Mouse (Mus musculus) kidney, adult 8-10 months (tissue): ENCODE results near the gene Aloxe3.

Source experiments
- DNase-seq, 2 experiments: peaks; one replicate each; pipeline ENCODE4 v3.0.0; 2022

Gene Aloxe3

DNA sequence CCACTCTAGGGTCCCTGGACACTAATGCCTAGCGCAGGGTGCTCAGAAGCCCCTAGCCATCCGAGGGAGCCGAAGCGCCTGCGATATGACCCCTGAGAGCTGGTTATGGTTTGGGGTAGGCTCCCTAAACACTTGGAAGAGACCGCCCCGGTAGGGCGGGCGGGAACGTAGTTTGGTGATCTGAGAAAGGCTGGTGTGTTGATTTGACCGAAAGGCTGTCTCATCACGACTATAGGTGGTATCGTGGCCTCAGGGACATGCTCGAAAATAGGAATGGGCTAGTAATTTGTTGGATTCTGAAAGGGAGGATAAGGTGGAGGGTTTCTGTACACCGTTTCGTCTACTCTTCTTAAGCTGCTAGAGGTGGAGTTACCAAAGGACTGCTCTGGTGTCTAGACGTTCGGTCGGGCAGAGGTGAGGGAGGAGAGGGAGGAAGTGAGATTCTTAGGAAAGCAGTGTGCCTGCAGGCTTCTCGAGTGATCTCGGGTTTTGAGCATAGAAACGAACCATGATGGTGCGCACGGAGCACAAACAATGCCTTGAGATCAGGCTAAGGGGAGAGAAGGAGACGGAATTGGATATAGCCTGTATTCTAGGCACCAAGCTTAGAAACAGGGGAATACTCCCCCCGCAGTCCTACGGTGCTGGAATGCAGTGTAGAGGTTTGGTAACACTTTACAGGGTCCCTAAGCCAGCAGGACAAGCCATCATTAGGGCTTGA lies 30.0 kb upstream of the Aloxe3 start:
- no peak for DNase-seq

DNA sequence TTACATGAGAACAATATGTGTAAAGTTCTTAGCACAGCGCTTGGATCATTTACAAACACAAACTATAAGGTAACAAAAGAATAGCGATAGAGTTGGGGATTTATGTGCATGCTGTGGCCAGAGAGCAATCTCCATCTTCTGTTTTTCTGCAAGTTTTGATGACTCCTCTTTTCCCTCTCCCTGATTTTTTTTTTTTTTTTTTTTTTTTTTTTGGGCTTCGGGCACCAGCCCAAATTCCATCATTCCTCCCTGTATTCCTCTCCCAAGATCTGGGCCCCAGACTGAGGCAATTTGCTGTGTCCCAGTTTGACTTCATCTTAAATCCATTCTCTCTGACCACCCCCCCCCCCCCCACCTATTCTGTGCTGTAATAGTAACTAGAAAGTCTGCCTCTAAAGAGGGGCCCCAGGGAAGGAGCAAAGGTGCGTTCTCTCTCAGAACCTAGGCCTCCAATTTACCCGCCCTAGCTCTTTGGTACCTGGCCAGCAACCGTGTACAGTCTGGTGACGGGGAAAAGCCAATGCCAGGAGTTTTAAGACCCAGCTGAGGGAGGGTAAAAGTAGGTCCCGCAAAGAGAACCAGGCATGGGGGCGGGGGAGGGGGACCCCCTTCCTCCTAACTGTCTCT lies 29.2 kb upstream of the Aloxe3 start:
- no peak for DNase-seq

- peak; percentile 99 for DNase-seq
These were observed 28.5 kb upstream of the Aloxe3 start for GRCm38 (mm10) chr11:69096987-69097900.

DNA sequence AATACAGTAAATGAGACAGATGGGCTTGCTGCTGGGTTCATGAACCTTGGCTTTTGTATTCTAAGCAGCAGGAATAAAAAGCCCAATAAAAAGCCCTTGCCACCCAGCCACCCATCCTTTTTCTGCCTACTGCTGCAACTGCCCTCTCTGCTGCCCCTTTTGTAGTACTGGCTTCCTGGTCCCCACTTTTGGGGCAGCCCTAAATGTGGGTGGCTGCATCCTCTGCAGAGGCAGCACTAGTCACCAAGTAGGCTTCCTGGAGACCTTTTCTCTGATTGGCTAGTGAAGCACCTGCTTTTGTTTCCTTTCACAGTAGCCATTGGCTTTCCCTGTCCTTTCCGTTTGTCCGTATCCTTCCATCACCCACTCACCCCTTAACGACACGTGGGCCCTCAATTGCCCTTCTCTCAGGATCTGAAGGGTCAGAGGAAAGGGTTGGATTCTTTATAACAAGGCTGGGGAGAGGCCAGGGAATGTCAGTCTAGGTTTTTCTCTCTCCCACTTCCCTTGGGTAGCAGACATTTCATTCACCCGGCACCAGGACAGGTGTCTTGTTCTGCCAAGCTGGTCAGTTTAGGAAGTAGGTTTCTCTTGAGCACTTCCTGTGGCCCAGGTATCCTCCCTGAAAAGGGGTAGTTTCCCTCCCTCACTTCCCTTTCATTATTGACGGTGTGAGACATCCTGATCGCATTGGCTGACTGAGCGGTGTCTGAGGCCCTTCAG lies 27.5 kb upstream of the Aloxe3 start:
- no peak for DNase-seq

- DNase-seq = peak; percentile 98 to 99
These were observed 27.0 kb upstream of the Aloxe3 start for GRCm38 (mm10) chr11:69098762-69099091.

GRCm38 (mm10) chr11:69099177-69099914 lies 26.4 kb upstream of the Aloxe3 start:
- peak; percentile 72 to 87 for DNase-seq

DNA sequence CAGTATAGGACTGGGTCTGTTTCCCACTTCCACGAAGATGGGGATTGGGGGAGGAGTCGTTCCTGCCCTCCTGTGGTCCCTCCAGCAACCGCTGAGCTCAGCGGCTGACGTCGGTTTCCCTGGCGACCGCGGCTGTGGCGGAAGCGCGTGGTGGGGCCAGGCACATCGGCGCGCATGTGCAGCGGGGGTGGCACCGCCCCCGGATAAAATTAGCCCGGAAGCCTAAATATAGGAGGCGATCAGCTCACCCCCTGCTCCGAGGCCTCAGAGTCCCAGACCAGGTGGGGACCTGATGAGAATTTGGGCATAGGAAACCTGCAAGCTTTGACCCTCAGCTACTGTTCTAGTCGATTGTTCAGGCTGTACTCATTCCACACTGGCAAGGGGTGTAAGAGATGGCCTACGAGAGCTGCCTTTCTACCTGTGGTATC lies 25.8 kb upstream of the Aloxe3 start:
- peak; percentile 87 to 91 for DNase-seq

- no peak for DNase-seq
These were observed 24.9 kb upstream of the Aloxe3 start for GRCm38 (mm10) chr11:69100639-69101360.

DNA sequence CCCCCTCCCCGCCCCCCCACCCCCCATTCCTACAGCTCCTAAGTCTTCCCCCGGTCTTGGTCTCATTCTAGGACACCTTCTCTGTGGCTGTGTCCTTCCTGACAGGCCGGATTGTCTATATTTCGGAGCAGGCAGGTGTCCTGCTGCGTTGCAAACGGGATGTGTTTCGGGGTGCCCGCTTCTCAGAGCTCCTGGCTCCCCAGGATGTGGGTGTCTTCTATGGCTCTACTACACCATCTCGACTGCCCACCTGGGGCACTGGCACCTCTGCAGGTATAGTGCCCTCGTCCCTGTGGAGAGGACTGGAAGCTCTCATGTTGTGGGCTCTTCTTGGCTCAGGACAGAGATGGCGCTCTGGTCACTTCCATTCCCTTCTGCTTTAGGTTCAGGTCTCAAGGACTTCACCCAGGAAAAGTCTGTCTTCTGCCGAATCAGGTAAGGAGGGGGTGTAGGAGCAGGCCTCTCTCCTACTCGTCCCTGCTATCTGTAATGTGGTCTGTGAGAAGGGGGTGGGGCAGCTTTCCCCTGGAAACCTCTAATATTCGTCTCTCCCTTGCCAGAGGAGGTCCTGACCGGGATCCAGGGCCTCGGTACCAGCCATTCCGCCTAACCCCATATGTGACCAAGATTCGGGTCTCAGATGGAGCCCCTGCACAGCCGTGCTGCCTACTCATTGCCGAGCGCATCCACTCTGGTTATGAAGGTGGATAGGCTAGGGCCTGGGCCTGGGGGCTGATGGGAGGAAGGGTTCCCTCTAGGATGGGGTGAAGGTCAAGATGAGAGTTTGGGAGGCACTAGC lies 23.9 kb upstream of the Aloxe3 start:
- DNase-seq = no peak

GRCm38 (mm10) chr11:69102403-69102725 lies 23.3 kb upstream of the Aloxe3 start:
- DNase-seq = no peak

GRCm38 (mm10) chr11:69103121-69103520 lies 22.6 kb upstream of the Aloxe3 start:
- DNase-seq = no peak

GRCm38 (mm10) chr11:69103531-69104435 lies 21.9 kb upstream of the Aloxe3 start:
- DNase-seq = no peak

GRCm38 (mm10) chr11:69104487-69104886 lies 21.2 kb upstream of the Aloxe3 start:
- no peak for DNase-seq

DNA sequence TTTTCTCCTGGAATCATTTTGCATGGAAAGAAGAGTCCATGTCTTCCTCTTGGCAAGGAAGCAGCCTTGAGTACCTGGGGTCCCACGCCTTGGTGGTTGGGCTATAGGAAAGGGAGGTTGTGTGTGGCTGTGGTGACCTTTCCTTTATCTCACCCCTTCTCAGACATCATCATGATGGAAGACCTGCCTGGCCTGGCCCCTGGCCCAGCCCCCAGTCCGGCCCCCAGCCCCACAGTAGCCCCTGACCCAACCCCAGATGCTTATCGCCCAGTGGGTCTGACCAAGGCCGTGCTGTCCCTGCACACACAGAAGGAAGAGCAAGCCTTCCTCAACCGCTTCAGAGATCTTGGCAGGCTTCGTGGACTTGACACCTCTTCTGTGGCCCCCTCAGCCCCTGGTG lies 20.5 kb upstream of the Aloxe3 start:
- no peak for DNase-seq

GRCm38 (mm10) chr11:69105796-69106195 lies 19.9 kb upstream of the Aloxe3 start:
- no peak for DNase-seq

DNA sequence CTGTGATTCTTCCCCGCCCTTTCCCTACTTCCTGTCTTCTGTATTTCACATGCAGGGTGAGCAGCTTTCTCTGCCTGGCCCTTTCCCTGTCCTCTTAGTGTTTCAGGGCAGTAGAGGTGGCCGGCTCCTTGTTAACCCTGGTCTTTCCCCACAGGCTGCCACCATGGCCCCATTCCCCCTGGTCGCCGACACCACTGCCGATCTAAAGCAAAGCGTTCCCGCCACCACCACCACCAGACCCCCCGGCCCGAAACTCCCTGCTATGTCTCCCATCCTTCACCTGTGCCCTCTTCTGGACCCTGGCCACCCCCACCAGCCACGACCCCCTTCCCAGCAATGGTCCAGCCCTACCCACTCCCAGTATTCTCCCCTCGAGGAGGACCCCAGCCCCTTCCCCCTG lies 19.4 kb upstream of the Aloxe3 start:
- no peak for DNase-seq

DNA sequence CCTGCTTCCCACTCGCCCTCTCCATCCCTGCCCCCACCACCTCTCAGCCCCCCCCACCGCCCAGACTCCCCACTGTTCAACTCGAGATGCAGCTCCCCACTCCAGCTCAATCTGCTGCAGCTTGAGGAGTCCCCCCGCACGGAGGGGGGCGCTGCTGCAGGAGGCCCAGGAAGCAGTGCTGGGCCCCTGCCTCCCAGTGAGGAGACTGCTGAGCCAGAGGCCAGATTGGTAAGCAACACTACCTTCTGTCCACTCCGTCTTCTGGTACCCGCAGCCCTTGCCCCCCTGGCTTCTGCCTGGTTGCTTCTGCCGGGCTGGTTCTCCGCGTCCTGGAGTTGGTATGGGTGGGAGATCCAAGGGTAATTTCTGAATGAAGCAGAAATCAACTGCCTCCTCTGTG lies 18.9 kb upstream of the Aloxe3 start:
- DNase-seq = no peak

GRCm38 (mm10) chr11:69107676-69108075 lies 18.0 kb upstream of the Aloxe3 start:
- DNase-seq = no peak

- no peak for DNase-seq
These were observed 17.5 kb upstream of the Aloxe3 start for GRCm38 (mm10) chr11:69108223-69108622.
